Mouse (Mus musculus) heart, adult 11 months (tissue): Measurements from ENCODE around the gene Dmc1.

Source experiments
- DNase-seq: peaks from one replicate; pipeline ENCODE4 v3.0.0; 2022

The Dmc1 gene

GRCm38 (mm10) chr15:79559649-79560048 is 45.3 kb downstream of the Dmc1 start:
- peak; percentile 64 for DNase-seq

- DNase-seq, result no peak
Measured at GRCm38 (mm10) chr15:79552566-79552965, 52.3 kb downstream of the Dmc1 start.

DNA sequence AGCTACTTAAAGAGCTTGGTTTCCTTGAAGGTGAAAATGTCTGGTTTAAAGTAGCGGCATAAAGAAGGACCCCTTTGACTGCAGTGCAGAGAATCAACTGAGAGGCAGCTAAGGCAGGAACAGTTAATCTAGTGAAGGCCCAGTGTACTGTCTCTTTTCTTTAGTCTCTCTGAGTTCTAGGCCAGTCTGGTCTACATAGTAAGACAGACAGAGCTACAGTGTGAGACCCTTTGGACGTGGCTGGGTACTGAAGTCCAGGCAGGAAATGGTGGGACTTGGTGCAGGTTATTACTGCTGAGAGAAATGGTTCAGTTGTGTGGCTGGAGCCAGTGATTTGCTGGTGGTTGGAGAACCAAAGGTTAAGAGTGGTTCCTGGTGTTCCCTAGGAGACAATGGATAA is 56.7 kb downstream of the Dmc1 start:
- peak; percentile 52 for DNase-seq

DNA sequence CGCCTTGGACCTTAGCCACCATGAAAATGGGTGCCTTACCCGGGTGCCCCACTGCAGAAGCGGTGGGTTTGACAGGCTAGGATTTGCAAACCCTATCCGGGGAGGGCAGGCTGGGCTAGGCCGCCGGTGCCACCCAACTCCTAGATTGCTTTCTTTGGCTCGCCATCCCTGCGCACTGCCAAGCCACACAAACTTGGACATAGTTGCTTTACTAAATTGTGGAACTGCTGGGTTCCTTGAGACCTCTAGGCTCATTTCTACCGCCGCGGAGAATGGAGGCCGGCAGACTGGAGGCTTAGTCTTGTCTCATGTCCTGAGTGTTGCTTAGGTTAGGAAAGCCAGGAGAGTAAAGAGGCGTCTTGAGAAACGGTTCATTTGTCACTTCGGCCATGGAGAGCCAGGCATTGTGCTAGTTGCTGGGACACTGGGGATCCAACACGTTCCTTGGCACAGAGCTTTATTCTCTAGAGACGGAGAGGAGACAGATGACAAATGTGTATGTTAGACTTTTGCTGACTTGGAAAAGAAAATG is 57.6 kb downstream of the Dmc1 start:
- no peak for DNase-seq

DNA sequence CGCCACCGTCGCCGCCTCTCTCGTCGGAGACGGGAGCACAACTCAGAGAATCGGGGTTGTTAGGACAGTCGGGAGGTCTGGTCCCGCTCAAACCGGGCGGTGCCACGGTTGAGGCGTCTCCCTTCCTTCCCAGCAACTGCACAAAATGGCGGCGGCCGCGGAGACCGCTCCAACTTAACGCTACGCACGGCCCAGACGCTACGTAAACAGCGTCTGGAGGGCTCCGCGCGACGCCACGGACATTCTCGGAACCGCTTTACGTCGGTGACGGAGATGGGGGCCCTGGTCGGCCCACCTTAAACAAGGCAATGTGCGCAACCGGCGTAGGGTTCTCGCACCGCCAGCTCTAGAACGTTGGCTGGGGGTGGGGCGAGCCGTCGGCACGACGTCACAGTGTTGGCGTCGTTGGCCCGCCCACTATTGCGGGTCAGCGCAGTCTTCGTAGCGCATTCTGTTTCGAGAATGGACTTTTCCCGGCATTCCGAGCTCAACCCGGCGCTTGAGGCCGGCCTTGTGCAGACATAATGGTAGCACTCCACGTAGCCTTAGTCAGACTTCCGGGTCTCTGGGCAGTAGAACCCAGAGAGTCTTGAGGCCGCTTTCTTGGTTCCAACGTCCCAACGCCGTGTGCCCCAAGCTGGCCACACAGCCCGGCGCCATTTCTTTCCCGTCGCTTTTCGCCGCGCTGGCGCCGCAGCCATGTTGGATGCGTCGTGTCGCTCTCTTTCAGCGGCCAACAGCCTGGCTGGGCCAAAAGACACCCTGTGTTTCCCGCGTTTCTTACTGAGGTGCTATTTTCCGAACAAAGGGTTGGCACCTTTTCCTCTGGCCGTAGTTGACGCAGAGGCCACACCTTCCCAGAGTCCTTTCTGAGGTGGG is 58.3 kb downstream of the Dmc1 start, which contains the start of gene Ddx17:
TSS of gene Ddx17 (minus strand) at position 332 of the 879 bp plus-strand sequence.
- DNase-seq, result peak; percentile 99

DNA sequence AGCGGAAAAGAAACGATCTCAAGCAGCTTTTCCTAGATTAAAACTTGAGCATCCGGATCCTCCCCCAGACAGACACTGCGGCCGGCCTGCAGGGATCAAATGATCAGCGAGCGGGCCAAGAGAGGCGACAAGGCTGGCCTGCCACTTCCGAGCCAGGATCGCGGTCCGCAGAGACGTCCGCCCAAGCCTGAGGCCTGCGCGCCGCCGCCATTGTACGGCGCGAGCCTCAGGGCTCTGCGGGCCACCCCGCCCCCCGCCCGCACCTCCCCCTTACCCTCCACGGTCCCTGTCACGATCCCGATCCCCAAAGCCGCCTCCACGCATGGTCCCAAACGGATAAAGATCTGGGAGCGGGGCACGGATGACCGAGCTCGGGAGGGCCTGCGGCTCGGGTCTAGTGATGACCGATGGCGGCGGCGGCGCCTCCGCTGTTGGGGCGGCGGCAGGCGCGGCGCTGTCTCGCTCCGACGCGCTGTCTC is 58.9 kb downstream of the Dmc1 start:
- peak; percentile 99 for DNase-seq

- DNase-seq, result no peak
Measured at GRCm38 (mm10) chr15:79545496-79545895, 59.4 kb downstream of the Dmc1 start.

DNA sequence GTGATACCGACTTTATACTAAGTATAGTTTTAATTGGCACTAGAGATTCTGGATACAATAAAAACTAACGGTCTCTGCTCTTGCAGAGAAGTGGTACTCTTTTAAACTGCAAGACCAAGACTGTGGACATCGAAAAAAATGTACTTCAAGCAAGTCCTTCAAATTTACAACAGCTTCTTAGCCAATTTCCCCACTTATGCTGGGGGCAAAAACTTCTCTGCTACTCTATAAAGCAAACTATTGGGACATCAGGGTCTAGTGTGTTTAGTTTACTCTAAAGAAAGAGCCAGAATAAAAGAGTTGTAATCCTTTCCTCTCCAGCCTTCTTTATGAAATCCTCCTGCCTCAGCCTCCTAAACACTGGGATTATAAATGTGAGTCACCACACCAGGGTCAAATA is 60.9 kb downstream of the Dmc1 start:
- no peak for DNase-seq

GRCm38 (mm10) chr15:79533796-79534195 is 71.1 kb downstream of the Dmc1 start:
- DNase-seq, result no peak

DNA sequence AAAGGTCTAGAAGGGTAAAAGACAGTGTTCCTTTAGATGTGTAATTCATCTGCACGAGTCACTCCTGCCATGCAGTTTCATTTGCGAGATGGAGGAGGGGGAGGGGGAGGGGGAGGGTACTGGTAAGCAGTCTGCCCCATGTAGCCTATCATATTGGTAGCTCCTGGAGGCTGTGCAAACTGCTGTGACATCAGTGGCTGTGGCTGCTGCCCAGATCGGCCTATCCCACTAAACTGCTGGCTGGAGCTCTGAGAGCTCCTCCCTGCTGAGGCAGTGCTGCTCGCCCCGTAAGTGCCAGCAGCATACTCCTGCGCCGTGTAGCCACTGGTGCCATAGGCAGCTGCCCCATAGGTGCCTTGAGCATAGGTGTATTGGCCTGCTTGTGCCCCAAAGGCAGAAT is 75.0 kb downstream of the Dmc1 start:
- peak; percentile 94 for DNase-seq

GRCm38 (mm10) chr15:79527991-79528639 is 76.8 kb downstream of the Dmc1 start:
- peak; percentile 89 for DNase-seq

GRCm38 (mm10) chr15:79527192-79527591 is 77.7 kb downstream of the Dmc1 start:
- DNase-seq, result peak; percentile 92

DNA sequence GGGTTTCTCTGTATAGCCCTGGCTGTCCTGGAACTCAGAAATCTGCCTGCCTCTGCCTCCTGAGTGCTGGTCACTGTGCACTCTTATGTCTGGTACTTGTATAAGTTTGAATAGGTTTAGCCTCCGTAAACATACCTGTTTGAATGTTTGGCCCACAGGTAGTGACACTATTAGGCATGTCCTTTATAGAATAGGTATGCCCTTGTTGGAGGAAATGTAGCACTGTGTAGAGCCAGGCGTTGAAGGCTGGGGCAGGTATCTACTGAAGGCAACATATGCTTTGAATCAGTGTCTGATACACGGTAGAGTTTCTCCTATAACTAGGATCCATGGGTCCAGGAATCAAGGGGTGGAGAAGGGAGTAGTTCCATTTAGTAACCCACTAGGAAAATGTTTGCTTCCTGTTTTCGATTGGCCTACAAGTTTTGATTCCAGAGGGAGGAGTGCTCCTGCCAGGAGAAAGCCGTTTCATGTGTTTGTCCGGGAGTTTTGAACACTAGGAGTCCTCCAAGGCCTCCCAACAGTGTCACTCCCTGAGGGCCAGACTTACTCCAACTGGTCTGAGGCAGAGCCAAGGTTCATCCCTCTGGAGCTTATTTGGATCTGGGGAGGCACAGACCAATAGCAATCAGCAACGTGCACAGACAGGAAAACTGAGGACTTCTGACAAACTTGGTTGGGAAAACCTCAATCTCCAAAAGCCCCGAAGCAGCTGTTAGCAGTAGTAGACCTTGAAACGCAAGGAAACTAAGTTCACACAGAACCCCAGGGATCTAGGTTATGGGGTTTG is 78.7 kb downstream of the Dmc1 start:
- DNase-seq, result peak; percentile 98

- DNase-seq, result no peak
Measured at GRCm38 (mm10) chr15:79525564-79525963, 79.3 kb downstream of the Dmc1 start.

DNA sequence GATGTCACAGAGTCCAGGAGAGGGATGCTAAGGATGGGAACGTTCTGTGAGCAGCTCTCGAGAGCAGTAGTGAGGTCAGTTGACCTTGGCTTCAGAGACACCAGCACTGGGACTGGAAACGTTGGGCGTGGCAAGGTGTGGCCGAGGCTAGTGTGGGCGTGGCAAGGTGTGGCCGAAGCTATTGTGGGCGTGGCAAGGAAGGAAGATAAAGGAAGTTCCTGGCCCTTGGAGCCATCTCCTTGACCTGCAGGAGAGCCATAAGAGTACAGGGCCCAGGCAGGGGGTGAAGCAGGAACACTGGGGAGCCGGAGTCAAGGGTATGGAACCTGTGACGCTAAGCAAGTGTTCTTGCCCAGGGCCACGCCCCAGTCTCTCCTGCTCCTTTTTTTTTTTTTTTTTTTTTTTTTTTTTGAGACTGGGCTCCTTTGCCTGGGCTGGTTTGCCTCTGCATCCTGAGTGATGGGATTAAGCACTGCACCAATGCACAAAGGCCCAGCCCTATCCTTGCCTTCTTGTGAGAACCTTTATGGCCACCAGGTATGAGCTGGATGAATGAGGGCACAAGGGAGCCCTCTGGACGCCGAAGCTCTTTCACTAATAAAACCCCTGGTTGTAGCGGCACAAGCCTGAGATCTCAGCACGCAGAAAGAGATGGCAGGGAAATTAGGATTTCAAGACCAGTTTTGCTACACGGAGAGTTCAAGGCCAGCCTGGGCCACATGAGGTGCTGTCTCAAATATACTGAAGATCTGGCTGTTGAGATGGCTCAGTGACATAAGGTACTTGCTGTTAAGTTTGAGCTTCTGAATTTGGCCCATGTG is 85.3 kb downstream of the Dmc1 start:
- peak; percentile 80 for DNase-seq

- DNase-seq, result no peak
Measured at GRCm38 (mm10) chr15:79518571-79518970, 86.3 kb downstream of the Dmc1 start.

GRCm38 (mm10) chr15:79517710-79518109 is 87.2 kb downstream of the Dmc1 start:
- DNase-seq, result no peak

DNA sequence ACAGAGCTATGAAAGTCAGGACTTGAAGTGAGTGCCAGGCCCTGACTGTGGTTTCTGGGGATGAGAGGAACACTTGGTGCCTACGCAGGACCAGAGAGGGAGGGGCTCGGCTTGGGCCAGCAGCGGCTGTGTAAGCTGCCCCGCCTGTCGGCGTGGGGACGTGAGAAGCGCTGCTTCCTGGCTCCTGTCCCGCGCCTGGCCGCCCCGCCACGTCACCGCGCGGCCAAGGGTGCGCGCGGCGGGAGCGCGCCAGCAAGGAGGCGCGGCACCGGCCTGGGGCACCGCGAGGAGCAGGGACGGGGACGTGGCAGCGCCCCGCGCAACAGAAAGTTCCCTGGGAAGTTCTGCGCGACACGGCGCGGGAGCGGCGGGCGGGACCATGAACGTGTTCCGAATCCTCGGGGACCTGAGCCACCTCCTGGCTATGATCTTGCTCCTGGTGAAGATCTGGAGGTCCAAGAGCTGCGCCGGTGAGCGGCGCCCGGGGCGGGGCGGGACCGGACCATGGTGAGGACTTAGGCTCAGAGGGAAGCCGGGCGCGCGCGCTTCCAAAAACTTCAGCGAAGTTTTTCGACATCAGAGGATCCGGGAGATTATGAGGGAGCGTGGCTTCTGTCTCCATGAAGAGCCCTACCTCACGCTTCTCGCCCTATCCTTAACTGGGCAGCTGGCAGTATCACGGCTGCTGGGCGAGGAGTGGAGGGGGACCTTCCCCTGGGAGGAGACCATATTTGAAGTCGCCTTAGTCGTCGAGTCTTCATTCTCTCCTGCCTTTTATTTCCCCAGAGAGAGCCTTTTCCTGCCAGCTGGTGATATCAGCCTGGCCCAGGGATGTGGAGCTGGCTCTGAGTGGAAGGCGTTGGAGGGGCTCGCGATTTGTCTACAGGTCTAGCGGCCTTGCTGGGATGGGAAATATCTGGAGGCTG is 88.5 kb downstream of the Dmc1 start, which contains the start of gene Kdelr3:
TSS of gene Kdelr3 (plus strand) at position 241 of the 926 bp plus-strand sequence.
- DNase-seq, result peak; percentile 98

DNA sequence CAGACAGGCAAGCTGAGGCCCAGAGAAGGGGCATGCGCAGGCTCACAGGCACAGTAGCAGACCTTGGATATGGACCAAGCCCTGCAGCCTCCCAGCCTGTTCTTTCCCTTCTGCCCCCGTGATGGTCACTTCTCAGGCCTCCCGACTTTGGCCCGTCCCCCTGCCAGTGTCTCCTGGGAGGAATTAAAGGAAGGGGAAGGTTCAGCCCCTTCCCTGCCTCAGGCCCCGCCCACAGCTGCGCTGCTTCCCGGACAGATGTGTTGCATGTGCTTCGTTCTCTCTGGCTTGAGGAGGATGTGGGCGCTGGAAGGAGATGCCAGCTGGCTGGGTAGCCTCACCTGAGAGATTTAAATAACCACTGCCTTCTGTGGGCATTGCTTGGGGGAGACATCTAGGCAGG is 91.0 kb downstream of the Dmc1 start:
- DNase-seq, result peak; percentile 96

GRCm38 (mm10) chr15:79511553-79512320 is 93.2 kb downstream of the Dmc1 start:
- peak; percentile 98 for DNase-seq
